Mouse (Mus musculus) intestine, embryonic 14.5 days (tissue): ENCODE measurements around the gene C1qtnf12. TPM values are rescaled to one million over a fixed set of nuclear protein-coding genes. Genes with fewer than 3 reads are reported as not detected.

Experiments used
- ATAC-seq: fragments of 200-750 bp; cut with Nextera tagmentation; replicated peaks from 2 replicates; pipeline ENCODE4 v1.8.0; 2017; ENCODE audit warnings: low read depth, moderate number of reproducible peaks, moderate TSS enrichment, moderate library complexity; ENCODE audit not compliant: low FRiP score, low TSS enrichment
- DNase-seq: peaks from one replicate; pipeline ENCODE4 v3.0.0-alpha.2; 2018; ENCODE audit warnings: low spot score
- H3K27ac ChIP-seq: fragments of 300-500 bp; sonication (generic); 2 replicates; pipeline ENCODE4 v1.5.1; 2014; ENCODE audit warnings: low read depth, mild to moderate bottlenecking, control low read depth
- H3K27me3 ChIP-seq: fragments of 300-500 bp; sonication (generic); replicated peaks from 2 replicates; pipeline ENCODE4 v1.6.1; 2014; ENCODE audit warnings: low read length, control low read depth; ENCODE audit not compliant: control insufficient read depth, insufficient read depth
- H3K36me3 ChIP-seq: fragments of 300-500 bp; sonication (generic); 2 replicates; pipeline ENCODE4 v1.6.1; 2014; ENCODE audit warnings: low read length, control low read depth; ENCODE audit not compliant: control insufficient read depth, insufficient read depth
- H3K4me1 ChIP-seq: fragments of 300-500 bp; sonication (generic); replicated peaks from 2 replicates; pipeline ENCODE4 v1.6.1; 2014; ENCODE audit warnings: low read length, control low read depth, mixed read lengths; ENCODE audit not compliant: control insufficient read depth, insufficient read depth
- H3K4me2 ChIP-seq: fragments of 300-500 bp; sonication (generic); 2 replicates; pipeline ENCODE4 v1.6.1; 2014; ENCODE audit warnings: low read length
- H3K4me3 ChIP-seq: fragments of 300-500 bp; sonication (generic); 2 replicates; pipeline ENCODE4 v1.5.1; 2014; ENCODE audit warnings: low read depth, low read length, control low read depth, mixed read lengths
- H3K9ac ChIP-seq: fragments of 300-500 bp; sonication (generic); 2 replicates; pipeline ENCODE4 v1.6.1; 2014; ENCODE audit warnings: mild to moderate bottlenecking, low read length
- H3K9me3 ChIP-seq: fragments of 300-500 bp; sonication (generic); 2 replicates; pipeline ENCODE4 v1.6.1; 2016; ENCODE audit warnings: low read length, control low read depth; ENCODE audit not compliant: control insufficient read depth
- WGBS: fragments of 180-500 bp; shearing (Covaris S2); extraction: QIAGEN DNeasy Blood & Tissue Kit; methylation state at CpG from one replicate; pipeline ENCODE4 v1.1.7; 2014; 5-methylcytosine and 5-hydroxymethylcytosine counted together
- polyA plus RNA-seq: library from polyadenylated mRNA; unstranded; fragments of >200 nt; fragmentation: Nextera tagmentation; extraction: Ambion mirVana; gene quantifications from 2 replicates; pipeline ENCODE4 v1.2.1, GENCODE M21; 2014

Gene C1qtnf12
- polyA plus RNA-seq, 1 experiment from 2014 or later = 55.5 TPM

DNA sequence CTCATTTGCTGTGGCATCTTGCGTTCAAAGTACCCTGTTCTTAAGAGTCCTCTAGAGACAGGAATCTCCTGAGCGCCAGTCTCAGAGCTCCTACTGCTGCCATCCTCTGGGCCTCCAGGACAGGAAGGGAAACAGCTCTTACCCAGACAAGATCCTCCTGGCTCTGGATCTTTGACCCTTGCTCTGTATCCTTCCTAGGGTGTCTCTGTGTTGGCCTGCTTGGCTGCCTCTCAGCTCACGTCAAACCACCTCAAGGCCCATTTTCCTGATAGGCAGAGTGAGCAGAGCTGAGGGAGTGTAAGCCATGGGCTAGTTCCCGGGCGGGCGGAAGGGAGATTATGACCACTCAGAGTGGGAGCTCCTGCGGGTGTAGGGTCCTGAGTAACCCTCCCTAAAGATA is 988 bp downstream of the C1qtnf12 start:
- H3K9me3 ChIP-seq = no peaks in the 10 kb centered on the region
- H3K27ac ChIP-seq = no peak overlapping the region
- peak overlapping the region; percentile 93 for H3K4me2 ChIP-seq
- peak overlapping the region; percentile 58 for H3K9ac ChIP-seq
- peaks cover 34% of the 10 kb centered on the region for H3K36me3 ChIP-seq
- peaks cover 17% of the 10 kb centered on the region for H3K4me1 ChIP-seq
- ATAC-seq = no peak
- no peaks in the 10 kb centered on the region for H3K27me3 ChIP-seq
- DNase-seq = no peak
- 60% methylated on average over 7 of the region's 7 CpGs for WGBS
- H3K4me3 ChIP-seq = peak overlapping the region; percentile 52

DNA sequence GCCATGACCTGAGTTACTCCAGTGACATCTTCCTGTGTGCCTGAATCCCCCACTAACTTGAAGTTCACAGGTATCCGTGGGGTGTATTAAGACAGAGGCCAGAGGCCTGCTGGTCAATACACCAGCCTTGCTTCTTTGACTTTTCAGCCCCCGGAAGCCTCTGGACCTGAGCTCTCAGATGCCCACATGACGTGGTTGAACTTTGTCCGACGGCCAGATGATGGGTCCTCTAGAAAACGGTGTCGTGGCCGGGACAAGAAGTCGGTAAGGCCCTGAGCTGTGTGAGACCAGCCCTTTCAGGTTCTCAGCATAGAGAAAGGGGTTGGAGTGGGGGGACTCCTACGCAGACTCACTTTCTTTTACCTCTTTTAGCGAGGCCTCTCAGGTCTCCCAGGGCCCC is 2.3 kb downstream of the C1qtnf12 start:
- Histone ChIP-seq H3K27me3 (no peaks in the 10 kb centered on the region), H3K4me3 (no peak overlapping the region), H3K9ac (no peak overlapping the region), H3K27ac (no peak overlapping the region), H3K36me3 (peaks cover 24% of the 10 kb centered on the region), H3K4me1 (peaks cover 17% of the 10 kb centered on the region), H3K9me3 (no peaks in the 10 kb centered on the region), H3K4me2 (no peak overlapping the region)
- no peak for DNase-seq
- ATAC-seq = no peak
- 88% methylated on average over 11 of the region's 11 CpGs for WGBS

DNA sequence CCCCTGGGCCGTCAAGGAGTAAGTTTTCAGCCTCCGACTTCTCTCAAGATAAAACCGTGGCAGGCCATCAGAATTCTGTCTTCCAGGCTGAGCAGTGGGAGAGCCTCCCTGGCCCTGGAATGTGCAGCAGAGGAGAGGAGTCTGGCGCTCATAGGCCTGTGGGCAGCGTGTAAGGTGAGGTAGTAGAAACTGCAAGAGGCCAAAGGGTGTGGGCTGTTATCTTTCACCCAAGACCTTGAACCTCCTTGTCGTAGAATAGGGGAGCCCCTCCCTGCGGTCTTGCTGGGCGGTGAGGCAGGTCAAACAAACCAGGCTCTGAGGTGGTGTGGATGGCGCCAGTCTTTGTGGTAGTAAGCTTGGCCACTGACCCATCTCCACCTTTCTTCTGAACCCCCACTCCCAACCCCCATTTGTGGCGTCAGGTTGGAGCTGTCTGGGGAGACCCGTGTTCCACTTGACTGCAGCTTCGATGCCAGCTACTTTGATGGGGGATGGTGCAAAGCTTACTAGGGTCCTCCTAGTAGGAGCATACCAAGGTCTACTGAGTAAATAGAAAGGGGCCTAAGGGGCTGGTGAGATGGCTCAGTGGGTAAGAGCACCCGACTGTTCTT is 7.0 kb downstream of the C1qtnf12 start:
- Histone ChIP-seq H3K4me2 (no peak overlapping the region), H3K36me3 (peaks cover 18% of the 10 kb centered on the region), H3K27ac (no peak overlapping the region), H3K27me3 (no peaks in the 10 kb centered on the region), H3K9me3 (no peaks in the 10 kb centered on the region), H3K4me1 (no peaks in the 10 kb centered on the region), H3K9ac (no peak overlapping the region), H3K4me3 (no peak overlapping the region)
- WGBS = 70% methylated on average over 13 of the region's 13 CpGs
- 0 out of 2 replicates have a peak, but pooled peaks have one; percentile 51 for ATAC-seq
- no peak for DNase-seq

DNA sequence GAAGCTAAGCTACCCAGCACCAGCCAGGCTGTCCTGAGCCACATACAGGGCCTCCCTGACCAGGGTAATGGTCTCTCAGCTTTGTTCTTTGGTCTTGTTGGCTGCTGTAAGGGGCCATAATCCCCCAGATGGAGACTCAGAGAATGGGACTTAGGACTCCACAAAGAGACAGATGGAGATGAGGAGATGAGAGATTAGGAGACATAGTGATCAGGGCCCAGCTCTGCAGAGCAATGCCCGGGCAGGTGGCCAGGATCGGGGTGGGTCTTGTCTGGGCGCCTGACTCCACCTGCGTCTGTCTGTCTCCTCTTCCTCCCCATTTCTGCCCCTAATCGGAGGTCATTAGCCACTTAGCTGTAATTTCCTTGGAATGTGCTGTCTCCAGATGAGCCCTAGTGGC is 8.2 kb downstream of the C1qtnf12 start:
- ATAC-seq (no peak), DNase-seq (no peak)
- Histone ChIP-seq H3K36me3 (peaks cover 12% of the 10 kb centered on the region), H3K4me3 (no peak overlapping the region), H3K27ac (no peak overlapping the region), H3K4me1 (no peaks in the 10 kb centered on the region), H3K9me3 (no peaks in the 10 kb centered on the region), H3K27me3 (no peaks in the 10 kb centered on the region), H3K4me2 (no peak overlapping the region), H3K9ac (no peak overlapping the region)
- WGBS = 79% methylated on average over 5 of the region's 5 CpGs

DNA sequence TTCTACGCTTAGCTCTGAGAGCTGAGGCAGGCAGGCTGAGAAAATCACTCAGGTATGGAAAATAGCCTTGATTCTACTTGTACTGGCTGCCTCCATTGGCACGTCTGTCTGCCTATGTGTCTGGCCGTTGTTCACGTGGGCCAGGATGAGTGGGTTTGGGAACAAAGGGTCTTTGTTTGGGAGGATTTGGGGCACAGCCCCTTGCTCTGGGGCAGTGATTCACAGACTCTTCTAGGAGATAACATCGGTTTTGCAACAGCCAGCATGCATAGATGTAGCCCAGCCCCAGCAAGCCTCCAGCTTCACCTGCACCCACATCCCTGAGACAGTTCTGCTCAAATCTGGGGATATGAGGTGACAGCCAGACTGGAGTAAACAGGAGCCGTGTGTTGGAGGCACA is 10.5 kb downstream of the C1qtnf12 start:
- H3K27me3 ChIP-seq = no peaks in the 10 kb centered on the region
- no peaks in the 10 kb centered on the region for H3K9me3 ChIP-seq
- H3K36me3 ChIP-seq = no peaks in the 10 kb centered on the region
- H3K9ac ChIP-seq = no peak overlapping the region
- DNase-seq = no peak
- no peak overlapping the region for H3K4me2 ChIP-seq
- no peak overlapping the region for H3K27ac ChIP-seq
- no peak for ATAC-seq
- no peak overlapping the region for H3K4me3 ChIP-seq
- WGBS = 75% methylated on average over 6 of the region's 6 CpGs
- H3K4me1 ChIP-seq = no peaks in the 10 kb centered on the region

DNA sequence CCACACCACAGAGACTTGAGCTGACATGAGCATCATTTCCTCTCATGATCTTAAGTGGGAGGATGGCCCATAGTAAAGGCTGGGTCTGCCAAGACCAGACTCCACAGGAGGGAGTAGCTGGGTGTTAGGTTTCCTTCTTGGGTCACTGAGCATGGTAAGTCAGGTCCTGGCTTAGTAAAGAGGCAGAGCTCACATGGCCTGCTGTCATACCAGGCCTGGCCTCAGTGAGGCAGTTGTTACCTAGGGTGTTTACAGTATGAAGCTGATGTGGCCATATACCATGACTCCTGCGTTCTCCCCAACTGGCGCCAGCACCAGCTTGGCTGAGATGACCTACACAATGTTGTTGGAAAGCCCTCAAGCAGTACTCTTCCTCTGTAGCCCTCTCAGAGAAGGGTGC is 11.1 kb downstream of the C1qtnf12 start:
- Histone ChIP-seq H3K4me1 (no peaks in the 10 kb centered on the region), H3K27me3 (no peaks in the 10 kb centered on the region), H3K4me2 (no peak overlapping the region), H3K9me3 (no peaks in the 10 kb centered on the region), H3K36me3 (no peaks in the 10 kb centered on the region), H3K9ac (no peak overlapping the region), H3K4me3 (no peak overlapping the region), H3K27ac (no peak overlapping the region)
- 68% methylated on average over 2 of the region's 2 CpGs for WGBS
- ATAC-seq = no peak
- no peak for DNase-seq

DNA sequence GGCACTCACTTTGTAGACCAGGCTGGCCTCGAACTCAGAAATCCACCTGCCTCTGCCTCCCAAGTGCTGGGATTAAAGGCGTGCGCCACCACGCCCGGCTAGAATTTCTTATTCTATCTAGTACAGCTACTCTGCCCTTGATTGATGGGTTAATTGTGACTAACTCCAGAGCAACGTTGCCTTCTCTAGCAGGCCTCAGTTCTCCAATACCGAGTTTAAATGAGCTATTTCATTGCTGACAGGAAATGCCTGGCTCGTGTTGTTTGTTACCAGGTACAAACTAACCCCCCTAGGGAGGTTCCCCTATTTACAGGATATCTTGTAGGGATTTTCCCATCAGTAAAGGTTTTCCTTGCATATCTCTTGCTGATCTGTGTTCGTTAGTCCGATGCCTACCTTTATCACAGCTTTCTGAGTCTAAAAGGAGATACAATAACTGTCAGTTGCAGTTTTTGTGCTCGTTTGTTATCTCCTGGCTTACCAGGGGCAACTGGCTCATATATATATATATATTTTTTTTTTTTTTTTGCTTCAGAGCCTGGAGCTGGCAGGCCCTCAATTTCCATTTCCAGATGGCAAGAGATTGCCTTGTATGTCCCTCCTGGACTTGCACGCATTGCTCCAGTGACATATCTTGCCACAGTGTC is 19.4 kb downstream of the C1qtnf12 start:
- peaks cover 7% of the 10 kb centered on the region; the same call in 1 of the 2 replicates for H3K27me3 ChIP-seq
- H3K4me2 ChIP-seq = no peak overlapping the region
- no peak for ATAC-seq
- no peak overlapping the region for H3K27ac ChIP-seq
- DNase-seq = no peak
- WGBS = 77% methylated on average over 12 of the region's 12 CpGs
- no peaks in the 10 kb centered on the region for H3K36me3 ChIP-seq
- no peaks in the 10 kb centered on the region for H3K9me3 ChIP-seq
- H3K4me1 ChIP-seq = no peaks in the 10 kb centered on the region
- H3K9ac ChIP-seq = no peak overlapping the region
- H3K4me3 ChIP-seq = no peak overlapping the region

DNA sequence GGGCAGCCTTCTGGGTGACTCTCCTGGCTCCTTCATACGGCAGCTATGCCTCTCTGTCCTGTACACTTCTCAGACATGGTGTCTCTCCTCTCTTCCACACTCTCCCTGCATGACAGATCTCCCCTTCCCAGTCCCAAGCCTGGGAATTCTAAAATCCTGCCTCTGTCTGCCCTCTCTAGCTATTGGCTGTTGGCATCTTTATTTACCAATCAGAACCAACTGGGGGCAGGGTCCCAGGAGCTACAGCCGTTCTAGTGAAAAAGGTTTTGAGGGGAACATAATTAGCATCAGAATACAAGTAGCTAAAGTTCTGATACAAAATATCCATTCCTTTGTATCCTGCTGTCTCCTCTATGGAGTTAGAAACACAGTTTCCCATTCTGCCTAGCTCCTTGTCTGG is 21.7 kb downstream of the C1qtnf12 start:
- H3K4me2 ChIP-seq = no peak overlapping the region

More for the DNA sequence above, 21.7 kb downstream of the C1qtnf12 start:
- no peak overlapping the region for H3K4me3 ChIP-seq
- no peaks in the 10 kb centered on the region for H3K36me3 ChIP-seq
- DNase-seq = no peak
- 19% methylated on average over 2 of the region's 2 CpGs for WGBS
- H3K27me3 ChIP-seq = peaks cover 7% of the 10 kb centered on the region; the same call in 1 of the 2 replicates
- no peak overlapping the region for H3K27ac ChIP-seq
- no peaks in the 10 kb centered on the region for H3K9me3 ChIP-seq
- H3K9ac ChIP-seq = no peak overlapping the region
- no peaks in the 10 kb centered on the region for H3K4me1 ChIP-seq
- no peak for ATAC-seq
